Mouse (Mus musculus) left cerebral cortex, postnatal 36 days (tissue): Measurements from ENCODE around the gene Rab6a. TPM values are rescaled to one million over a fixed set of nuclear protein-coding genes. Genes with fewer than 3 reads are reported as not detected.

Source experiments
- DNase-seq, 2 experiments: peaks; one replicate each; pipeline ENCODE4 v3.0.0; 2021 to 2022; ENCODE audit warnings: low spot score in 2 of 2, mixed read lengths in 1 of 2
- intact Hi-C: fragments of 180-260 bp; cut with DNase I; formaldehyde crosslinking; loops from one replicate; pipeline ENCODE4 v1.15.1; 2025
- total RNA-seq, 2 experiments: library from RNA; stranded (reverse); gene quantifications; 2 replicates each; pipeline ENCODE4 v1.2.3; 2021

Rab6a gene
- total RNA-seq, 2 experiments from 2014 or later: 395 to 423 TPM

DNA sequence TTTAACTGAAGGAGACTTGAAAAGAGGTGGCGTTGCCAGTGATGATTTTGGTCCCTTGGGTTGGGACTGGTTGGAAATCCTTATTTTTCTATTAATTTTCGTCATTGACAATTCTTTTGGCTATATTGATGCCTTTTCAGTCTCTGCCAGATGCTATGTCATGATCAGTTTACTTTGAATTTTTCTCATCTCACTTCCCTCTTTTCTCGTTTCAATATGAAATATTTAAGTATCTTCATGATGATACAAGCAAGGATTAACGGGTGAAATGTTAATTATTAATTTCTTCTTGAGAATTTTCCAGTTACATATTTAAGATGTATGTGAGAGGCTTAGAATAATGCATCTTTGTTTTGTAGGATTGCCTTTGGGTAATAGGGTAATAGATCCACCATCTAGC is 1.7 kb downstream of the Rab6a start:
- no peak for DNase-seq
- intact Hi-C loops: loop anchor here (5.0 to 10.0 kb wide), 2 partner anchors 57 to 496 kb away; no protein-coding TSS in a partner anchor

DNA sequence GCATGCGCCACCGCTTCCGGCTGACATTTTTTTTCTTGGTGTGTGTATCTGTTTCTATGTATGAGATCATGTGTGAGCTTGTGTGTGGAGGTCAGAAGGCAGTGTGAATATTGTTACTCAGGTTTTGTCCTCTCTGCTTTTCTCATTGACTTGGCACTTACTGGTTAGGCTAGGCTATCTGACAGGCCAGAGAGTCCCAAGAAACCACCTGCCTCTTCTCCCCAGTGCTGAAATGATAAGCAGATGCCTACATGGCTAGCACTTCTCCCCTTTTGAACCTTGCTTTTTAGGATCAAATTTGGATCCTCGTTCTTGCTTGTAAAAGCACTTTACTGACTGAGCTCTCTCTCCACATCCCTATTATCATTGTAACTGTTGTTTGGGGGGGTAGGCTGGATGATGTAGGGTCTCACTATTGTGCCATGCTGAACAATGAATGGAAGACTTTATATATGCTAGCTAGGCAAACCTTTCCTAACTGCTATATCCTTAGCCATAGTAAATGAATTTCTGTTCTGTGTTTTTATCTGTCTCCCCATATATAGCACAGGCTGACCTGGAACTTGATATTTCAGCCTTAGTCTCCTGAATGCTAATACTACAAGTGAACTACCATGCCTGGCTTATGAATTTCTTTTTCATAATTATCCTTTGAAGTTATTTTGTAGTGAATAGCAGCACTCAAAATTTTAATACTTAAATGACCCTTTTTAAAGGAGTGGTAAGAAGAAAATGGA is 9.1 kb downstream of the Rab6a start:
- no peak for DNase-seq
- intact Hi-C loops: no loop called here

DNA sequence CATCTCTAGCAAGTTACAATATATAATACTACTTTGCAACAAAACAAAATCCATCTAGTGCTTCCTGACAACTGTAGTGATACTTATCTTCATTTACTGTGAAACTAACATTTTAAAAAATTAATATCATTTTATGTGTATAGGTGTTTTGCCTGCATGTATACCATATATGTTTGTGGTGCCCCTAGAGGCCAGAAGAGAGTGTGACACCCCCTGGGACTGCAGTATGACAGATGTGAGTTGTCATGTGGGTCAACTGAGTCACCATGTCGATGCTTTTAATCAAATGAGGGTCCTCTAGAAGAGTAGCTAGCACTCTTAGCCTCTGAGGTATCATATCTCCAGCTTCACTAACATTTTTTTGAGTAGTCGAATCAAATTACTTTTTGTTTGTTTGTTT is 15.1 kb downstream of the Rab6a start:
- intact Hi-C loops: no loop called here

GRCm38 (mm10) chr7:100624538-100624937 is 17.3 kb downstream of the Rab6a start:
- intact Hi-C loops: no loop called here
- DNase-seq: no peak

More for the DNA sequence above, 15.1 kb downstream of the Rab6a start:
- no peak for DNase-seq

- intact Hi-C loops: loop anchor here (5.0 kb wide), 1 partner anchor 85 kb away; no protein-coding TSS in a partner anchor
- DNase-seq: no peak
These were observed 30.4 kb downstream of the Rab6a start for GRCm38 (mm10) chr7:100637657-100638056.

GRCm38 (mm10) chr7:100642413-100642812 is 35.2 kb downstream of the Rab6a start:
- intact Hi-C loops: loop anchor here (5.0 kb wide), 1 partner anchor 120 kb away; no protein-coding TSS in a partner anchor
- DNase-seq: no peak

GRCm38 (mm10) chr7:100645147-100645546 is 37.9 kb downstream of the Rab6a start:
- peak; percentile 58 to 70 for DNase-seq
- intact Hi-C loops: no loop called here

- intact Hi-C loops: no loop called here
- peak in 1 of 2 experiments; percentile 2 for DNase-seq
These were observed 41.9 kb downstream of the Rab6a start for GRCm38 (mm10) chr7:100649095-100649494.

- intact Hi-C loops: no loop called here
- DNase-seq: peak in 1 of 2 experiments; percentile 4
These were observed 42.6 kb downstream of the Rab6a start for GRCm38 (mm10) chr7:100649826-100650225.

- intact Hi-C loops: no loop called here
- peak in 1 of 2 experiments; percentile 3 for DNase-seq
These were observed 43.2 kb downstream of the Rab6a start for GRCm38 (mm10) chr7:100650421-100650820.

GRCm38 (mm10) chr7:100651011-100651410 is 43.8 kb downstream of the Rab6a start:
- intact Hi-C loops: no loop called here
- DNase-seq: peak in 1 of 2 experiments; percentile 12

DNA sequence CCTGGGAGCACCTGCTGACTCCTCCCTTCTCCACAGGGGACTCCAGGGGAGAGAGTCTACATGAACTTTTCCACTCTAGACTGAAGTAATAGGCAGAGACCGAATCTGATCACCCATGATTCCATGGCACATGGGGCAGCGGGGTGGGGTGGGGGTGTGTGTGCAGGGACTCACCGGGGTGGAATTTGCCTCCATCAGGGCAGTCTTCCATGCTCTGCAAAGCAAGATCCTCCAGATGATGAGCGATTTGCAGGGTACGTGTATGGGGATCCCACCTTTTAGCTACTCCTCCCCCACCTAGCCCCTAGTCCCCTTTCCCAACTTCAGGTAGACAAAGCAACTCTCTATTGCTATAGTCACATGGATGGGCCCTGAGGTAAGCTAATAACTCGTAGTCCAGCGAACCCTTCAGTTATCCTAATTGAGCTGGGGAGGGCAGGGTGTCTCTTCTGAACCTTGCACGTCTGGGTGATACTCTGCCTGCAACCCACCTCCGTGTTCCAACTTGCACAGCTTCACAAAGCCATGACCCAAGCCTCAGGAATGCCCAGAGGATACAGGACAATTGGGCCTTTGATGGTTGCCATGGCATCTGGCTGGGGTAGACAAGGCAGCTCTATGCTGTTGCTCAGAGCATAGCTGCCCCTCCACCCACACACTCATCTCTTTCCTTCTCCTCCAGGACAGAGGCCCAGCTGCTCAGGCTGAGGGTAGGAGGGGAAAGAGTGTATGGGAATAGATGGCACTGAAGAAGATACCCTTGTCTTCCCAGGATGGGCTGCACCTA is 46.5 kb downstream of the Rab6a start:
- DNase-seq: peak; percentile 3 to 41
- intact Hi-C loops: no loop called here

- intact Hi-C loops: no loop called here
- no peak for DNase-seq
These were observed 47.2 kb downstream of the Rab6a start for GRCm38 (mm10) chr7:100654441-100654840.

GRCm38 (mm10) chr7:100656739-100657138 is 49.5 kb downstream of the Rab6a start:
- DNase-seq: no peak
- intact Hi-C loops: no loop called here

GRCm38 (mm10) chr7:100658093-100658578 is 50.9 kb downstream of the Rab6a start:
- intact Hi-C loops: no loop called here
- DNase-seq: no peak

GRCm38 (mm10) chr7:100661264-100661663 is 54.1 kb downstream of the Rab6a start:
- intact Hi-C loops: no loop called here
- no peak for DNase-seq

DNA sequence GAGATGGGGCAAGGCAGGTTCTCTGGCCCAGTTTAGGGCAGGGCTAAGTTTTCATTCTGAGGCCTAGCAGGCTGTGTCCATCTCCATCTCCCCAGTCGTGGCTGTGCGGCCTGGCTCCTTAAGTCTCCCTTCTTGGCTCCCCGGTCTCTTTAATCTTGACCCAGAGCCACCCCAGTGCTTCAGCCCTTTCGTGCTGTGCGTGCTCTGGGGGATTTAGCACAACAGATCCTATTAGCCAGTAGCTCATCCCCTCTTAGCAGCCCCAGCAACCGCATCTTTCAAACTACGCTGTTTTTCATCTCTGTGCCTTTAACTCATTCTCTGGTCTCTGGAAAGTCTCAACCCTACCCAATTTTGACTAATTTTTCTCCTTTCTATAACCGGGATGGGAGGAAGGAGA is 55.0 kb downstream of the Rab6a start, which contains the start of gene Plekhb1:
Gene Plekhb1, minus strand, starts transcription at position 184 of the 400 bp plus-strand sequence.
- no peak for DNase-seq
- intact Hi-C loops: no loop called here

- DNase-seq: peak; percentile 78 to 80
- intact Hi-C loops: no loop called here
These were observed 56.0 kb downstream of the Rab6a start for GRCm38 (mm10) chr7:100663190-100663589.

GRCm38 (mm10) chr7:100663729-100664304 is 56.6 kb downstream of the Rab6a start:
- intact Hi-C loops: no loop called here
- DNase-seq: no peak

DNA sequence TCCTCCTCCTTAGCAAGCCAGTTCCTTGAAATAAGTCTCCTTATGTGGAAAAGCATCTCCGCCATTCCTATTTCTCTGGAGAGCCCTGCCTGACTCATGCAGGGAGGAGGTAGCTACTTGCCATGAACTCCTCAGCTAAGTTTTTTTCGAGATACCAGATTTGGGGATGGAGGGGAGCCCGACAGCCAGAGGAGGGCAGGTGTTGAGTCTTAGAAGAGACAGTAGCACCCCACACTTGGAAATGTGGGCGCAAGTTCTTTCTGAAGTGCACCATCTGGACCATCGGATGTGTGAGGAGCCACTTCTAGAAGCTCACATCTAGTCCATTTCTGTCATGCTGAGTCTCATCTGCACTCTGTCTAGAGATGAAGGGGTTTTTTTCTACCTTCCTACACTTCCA is 63.4 kb downstream of the Rab6a start:
- intact Hi-C loops: no loop called here
- peak; percentile 55 to 62 for DNase-seq
